Mouse (Mus musculus): ENCODE measurements around the gene Crybb2. TPM values are rescaled to one million over a fixed set of nuclear protein-coding genes. Genes with fewer than 3 reads are reported as not detected.

The Crybb2 gene
- polyA plus RNA-seq, 1 experiment from 2014 or later: not detected

- Histone ChIP-seq H3K27me3 (replicated peaks) (no peaks in the 10 kb centered on the region; the same call in 1 of the 2 replicates), H3K4me3 (no peak overlapping the region), H3K4me2 (no peak overlapping the region), H3K36me3 (peaks cover 13% of the 10 kb centered on the region), H3K9ac (no peak overlapping the region), H3K9me3 (replicated peaks) (no peaks in the 10 kb centered on the region), H3K27ac (no peak overlapping the region), H3K4me1 (no peaks in the 10 kb centered on the region)
- WGBS (ENCODE audit: insufficient replicate concordance): 69% methylated on average over 1 of the region's 2 CpGs
- ATAC-seq: no peak
Measured at GRCm38 (mm10) chr5:113087465-113087864, 17.5 kb upstream of the Crybb2 start.

GRCm38 (mm10) chr5:113086990-113087389, 17.1 kb upstream of the Crybb2 start:
- Histone ChIP-seq H3K36me3 (peaks cover 13% of the 10 kb centered on the region), H3K4me3 (no peak overlapping the region), H3K27ac (no peak overlapping the region), H3K4me1 (no peaks in the 10 kb centered on the region), H3K27me3 (replicated peaks) (no peaks in the 10 kb centered on the region; the same call in 1 of the 2 replicates), H3K9ac (no peak overlapping the region), H3K4me2 (no peak overlapping the region), H3K9me3 (replicated peaks) (no peaks in the 10 kb centered on the region)
- 55% methylated on average over 4 of the region's 4 CpGs for WGBS (ENCODE audit: insufficient replicate concordance)
- ATAC-seq: no peak

DNA sequence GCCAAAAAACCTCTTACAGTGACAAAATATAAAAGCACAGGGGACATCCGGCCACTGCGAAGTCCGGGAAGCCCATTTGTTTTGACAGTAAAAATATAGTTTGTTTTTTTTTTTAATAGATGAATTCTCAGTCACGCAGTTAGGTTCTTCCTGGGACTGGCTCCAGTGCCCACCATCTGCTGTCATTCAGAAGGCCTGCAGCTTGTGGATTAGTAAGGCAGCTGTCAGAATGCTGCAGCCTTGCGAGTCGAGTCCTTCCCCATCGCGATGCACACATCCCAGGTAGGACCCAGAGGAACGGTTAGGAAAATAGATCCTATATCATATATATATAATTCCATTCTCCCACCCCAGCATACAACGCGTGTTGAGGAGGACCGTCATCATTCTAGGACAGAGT, 16.5 kb upstream of the Crybb2 start:
- 78% methylated on average over 12 of the region's 12 CpGs for WGBS (ENCODE audit: insufficient replicate concordance)
- no peaks in the 10 kb centered on the region for H3K9me3 ChIP-seq (replicated peaks)
- no peak for ATAC-seq
- H3K4me2 ChIP-seq: no peak overlapping the region
- H3K27ac ChIP-seq: no peak overlapping the region
- no peaks in the 10 kb centered on the region for H3K4me1 ChIP-seq
- H3K36me3 ChIP-seq: peaks cover 12% of the 10 kb centered on the region
- no peak overlapping the region for H3K9ac ChIP-seq
- H3K27me3 ChIP-seq (replicated peaks): no peaks in the 10 kb centered on the region; the same call in 1 of the 2 replicates
- no peak overlapping the region for H3K4me3 ChIP-seq

- no peak overlapping the region for H3K4me3 ChIP-seq
- no peak overlapping the region for H3K27ac ChIP-seq
- H3K9ac ChIP-seq: no peak overlapping the region
- no peaks in the 10 kb centered on the region for H3K9me3 ChIP-seq (replicated peaks)
- ATAC-seq: no peak
- WGBS (ENCODE audit: insufficient replicate concordance): 46% methylated on average over 2 of the region's 2 CpGs
- H3K36me3 ChIP-seq: peaks cover 7% of the 10 kb centered on the region
- no peak overlapping the region for H3K4me2 ChIP-seq
- H3K27me3 ChIP-seq (replicated peaks): no peaks in the 10 kb centered on the region; the same call in 1 of the 2 replicates
- H3K4me1 ChIP-seq: no peaks in the 10 kb centered on the region
Measured at GRCm38 (mm10) chr5:113085931-113086330, 16.0 kb upstream of the Crybb2 start.

DNA sequence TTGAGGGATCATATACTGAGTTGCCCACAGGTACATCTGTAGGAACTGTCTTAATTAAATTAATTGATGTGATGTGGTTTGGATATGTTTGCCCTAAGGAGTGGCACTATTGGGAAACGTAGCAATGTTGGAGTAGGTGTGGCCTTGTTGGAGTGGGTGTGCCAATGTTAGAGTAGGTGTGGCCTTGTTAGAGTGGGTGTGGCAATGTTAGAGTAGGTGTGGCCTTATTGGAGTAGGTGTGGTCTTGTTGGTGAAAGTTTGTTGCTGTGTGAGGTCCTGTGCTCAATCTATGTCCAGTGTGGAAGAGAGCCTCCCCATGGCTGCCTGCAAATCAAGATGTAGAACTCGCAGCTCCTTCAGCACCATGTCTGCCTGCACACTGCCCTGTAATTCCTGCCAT, 14.4 kb upstream of the Crybb2 start:
- ATAC-seq: no peak
- no peak overlapping the region for H3K9ac ChIP-seq
- H3K36me3 ChIP-seq: no peaks in the 10 kb centered on the region
- WGBS (ENCODE audit: insufficient replicate concordance): 72% methylated on average over 2 of the region's 2 CpGs
- no peaks in the 10 kb centered on the region; the same call in 1 of the 2 replicates for H3K27me3 ChIP-seq (replicated peaks)
- H3K27ac ChIP-seq: no peak overlapping the region
- H3K4me3 ChIP-seq: no peak overlapping the region
- no peak overlapping the region for H3K4me2 ChIP-seq
- H3K4me1 ChIP-seq: no peaks in the 10 kb centered on the region
- H3K9me3 ChIP-seq (replicated peaks): no peaks in the 10 kb centered on the region

- no peaks in the 10 kb centered on the region for H3K4me1 ChIP-seq
- H3K4me3 ChIP-seq: no peak overlapping the region
- H3K4me2 ChIP-seq: no peak overlapping the region
- H3K27ac ChIP-seq: no peak overlapping the region
- H3K9me3 ChIP-seq (replicated peaks): no peaks in the 10 kb centered on the region
- WGBS (ENCODE audit: insufficient replicate concordance): 56% methylated on average over 19 of the region's 19 CpGs
- H3K9ac ChIP-seq: no peak overlapping the region
- H3K36me3 ChIP-seq: no peaks in the 10 kb centered on the region
- H3K27me3 ChIP-seq (replicated peaks): no peaks in the 10 kb centered on the region
- no peak for ATAC-seq
Measured at GRCm38 (mm10) chr5:113082356-113083168, 12.6 kb upstream of the Crybb2 start.

- 73% methylated on average over 8 of the region's 8 CpGs for WGBS (ENCODE audit: insufficient replicate concordance)
- Histone ChIP-seq H3K9ac (no peak within 1 kb of the TSS), H3K27me3 (replicated peaks) (peaks cover 4% of the 10 kb centered on the region; the same call in 1 of the 2 replicates), H3K36me3 (no peaks in the 10 kb centered on the region), H3K4me1 (no peaks in the 10 kb centered on the region), H3K9me3 (replicated peaks) (no peaks in the 10 kb centered on the region), H3K4me3 (no peak within 1 kb of the TSS), H3K27ac (no peak within 1 kb of the TSS), H3K4me2 (no peak within 1 kb of the TSS)
- ATAC-seq: no peak
Measured at GRCm38 (mm10) chr5:113081439-113081838, 11.5 kb upstream of the Crybb2 start, which contains the start of gene Crybb3. Crybb3 (minus strand) TSS chr5:113081584.

DNA sequence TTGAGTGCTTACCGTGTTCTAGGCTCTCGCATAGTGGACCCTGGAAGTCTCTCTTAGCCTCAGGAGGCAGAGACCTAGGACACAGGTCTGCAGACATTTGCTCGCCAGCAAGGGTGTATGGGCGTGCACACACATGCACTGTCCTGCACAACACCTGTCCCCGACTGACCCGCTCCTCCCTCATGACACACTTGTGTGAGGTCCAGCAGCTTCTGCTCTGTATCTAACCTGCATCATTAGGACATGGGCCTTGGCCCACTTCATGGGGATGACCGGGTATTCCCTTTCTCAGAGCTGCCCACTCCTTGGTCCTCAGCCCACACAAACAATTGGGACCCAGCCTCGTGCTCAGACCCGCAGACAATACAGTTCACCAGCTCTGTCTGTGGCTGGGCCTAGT, 11.1 kb upstream of the Crybb2 start:
- Histone ChIP-seq H3K36me3 (no peaks in the 10 kb centered on the region), H3K4me1 (no peaks in the 10 kb centered on the region), H3K9ac (no peak overlapping the region), H3K27ac (no peak overlapping the region), H3K27me3 (replicated peaks) (peaks cover 5% of the 10 kb centered on the region; the same call in 1 of the 2 replicates), H3K9me3 (replicated peaks) (no peaks in the 10 kb centered on the region), H3K4me2 (no peak overlapping the region), H3K4me3 (no peak overlapping the region)
- 73% methylated on average over 9 of the region's 9 CpGs for WGBS (ENCODE audit: insufficient replicate concordance)
- 0 out of 2 replicates have a peak, but pooled peaks have one; percentile 9 for ATAC-seq

GRCm38 (mm10) chr5:113079783-113080182, 9.9 kb upstream of the Crybb2 start:
- H3K4me1 ChIP-seq: no peaks in the 10 kb centered on the region
- 19% methylated on average over 21 of the region's 21 CpGs for WGBS (ENCODE audit: insufficient replicate concordance)
- H3K27ac ChIP-seq: no peak overlapping the region
- no peaks in the 10 kb centered on the region for H3K36me3 ChIP-seq
- H3K4me3 ChIP-seq: no peak overlapping the region
- H3K4me2 ChIP-seq: no peak overlapping the region; the same call in 1 of the 2 replicates
- no peaks in the 10 kb centered on the region for H3K9me3 ChIP-seq (replicated peaks)
- H3K9ac ChIP-seq: no peak overlapping the region
- H3K27me3 ChIP-seq (replicated peaks): peaks cover 11% of the 10 kb centered on the region
- ATAC-seq: no peak

DNA sequence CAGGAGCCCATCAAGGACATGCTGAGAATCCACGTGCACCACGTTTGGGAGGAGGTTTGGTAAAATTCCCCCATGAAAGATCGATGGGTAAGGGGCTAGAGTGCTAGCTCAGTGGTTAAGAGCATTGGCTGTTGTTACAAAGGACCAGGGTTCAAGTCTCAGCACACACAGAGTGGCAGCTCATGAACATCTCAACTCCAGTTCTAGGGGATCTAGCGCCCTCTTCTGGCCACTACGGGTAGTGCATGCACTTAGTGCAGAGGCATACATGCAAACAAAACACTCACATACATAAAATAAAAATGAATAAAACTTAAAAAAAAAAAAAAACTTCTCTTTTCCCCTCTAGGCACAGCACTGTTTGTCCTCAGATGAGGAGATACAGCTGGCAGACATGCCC, 8.8 kb upstream of the Crybb2 start:
- H3K27me3 ChIP-seq (replicated peaks): peaks cover 11% of the 10 kb centered on the region
- H3K4me2 ChIP-seq: no peak overlapping the region
- no peak overlapping the region for H3K27ac ChIP-seq
- no peak for ATAC-seq
- no peaks in the 10 kb centered on the region for H3K36me3 ChIP-seq
- no peaks in the 10 kb centered on the region for H3K9me3 ChIP-seq (replicated peaks)
- H3K9ac ChIP-seq: no peak overlapping the region
- H3K4me3 ChIP-seq: no peak overlapping the region
- no peaks in the 10 kb centered on the region for H3K4me1 ChIP-seq
- 61% methylated on average over 5 of the region's 5 CpGs for WGBS (ENCODE audit: insufficient replicate concordance)

DNA sequence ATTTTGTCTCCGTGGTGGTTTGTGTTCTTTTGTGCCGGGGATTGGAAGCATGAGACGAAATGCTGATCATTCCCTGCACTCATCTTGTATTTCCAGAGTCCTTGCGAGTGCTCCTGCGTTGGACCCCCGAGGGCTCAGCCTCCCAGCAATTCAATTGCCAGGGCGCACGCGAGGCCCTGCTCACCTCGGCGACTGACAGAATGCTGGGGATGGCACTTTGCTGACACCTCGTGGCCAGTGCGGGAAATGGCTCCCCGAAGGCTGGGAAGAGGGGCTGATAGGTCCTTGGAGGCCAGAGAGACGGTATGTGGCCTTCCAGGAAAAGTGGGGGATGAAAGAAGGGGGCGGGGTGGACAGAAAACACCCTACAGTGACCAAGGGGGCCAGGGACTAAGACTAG, 15.6 kb downstream of the Crybb2 start:
- ATAC-seq: no peak
- no peak overlapping the region for H3K27ac ChIP-seq
- H3K9me3 ChIP-seq (replicated peaks): no peaks in the 10 kb centered on the region
- H3K4me3 ChIP-seq: no peak overlapping the region
- H3K9ac ChIP-seq: no peak overlapping the region
- no peak overlapping the region for H3K4me2 ChIP-seq
- H3K4me1 ChIP-seq: no peaks in the 10 kb centered on the region
- 4% methylated on average over 16 of the region's 16 CpGs for WGBS (ENCODE audit: insufficient replicate concordance)
- H3K36me3 ChIP-seq: no peaks in the 10 kb centered on the region
- peaks cover 8% of the 10 kb centered on the region; the same call in 1 of the 2 replicates for H3K27me3 ChIP-seq (replicated peaks)

DNA sequence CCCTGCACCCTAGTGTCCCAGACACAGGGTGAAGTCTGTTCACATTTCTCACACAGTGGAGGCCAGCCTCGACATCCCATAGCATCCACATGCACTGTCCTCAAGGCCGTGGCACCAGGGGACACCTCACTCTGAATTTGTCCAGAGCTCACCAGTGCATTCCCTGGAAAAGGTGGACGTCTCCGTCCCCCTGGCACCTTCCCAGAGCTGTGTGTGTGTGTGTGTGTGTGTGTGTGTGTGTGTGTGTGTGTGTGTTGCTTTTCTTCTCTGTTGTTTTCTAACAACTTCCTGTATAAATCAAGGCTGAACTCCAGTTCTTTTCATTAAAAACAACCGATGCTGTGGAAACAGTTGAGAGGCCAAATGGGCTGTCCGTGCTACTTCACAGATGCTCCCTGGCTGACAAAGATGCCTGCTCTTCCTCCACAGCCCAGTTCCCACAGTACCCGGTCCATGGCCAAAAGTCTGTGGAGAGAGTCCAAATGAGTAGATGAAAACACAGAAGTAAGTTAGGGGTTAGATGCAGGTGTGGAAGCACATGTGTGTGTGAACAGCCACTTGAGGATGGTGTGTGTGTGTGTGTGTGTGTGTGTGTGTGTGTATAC, 19.2 kb downstream of the Crybb2 start:
- WGBS (ENCODE audit: insufficient replicate concordance): 61% methylated on average over 7 of the region's 7 CpGs
- Histone ChIP-seq H3K27ac (no peak overlapping the region), H3K4me2 (no peak overlapping the region), H3K36me3 (no peaks in the 10 kb centered on the region), H3K9me3 (replicated peaks) (no peaks in the 10 kb centered on the region), H3K27me3 (replicated peaks) (peaks cover 4% of the 10 kb centered on the region; the same call in 1 of the 2 replicates), H3K9ac (no peak overlapping the region), H3K4me3 (no peak overlapping the region), H3K4me1 (no peaks in the 10 kb centered on the region)
- no peak for ATAC-seq
